Mouse (Mus musculus): ENCODE measurements around the gene Fam161a. TPM values are rescaled to one million over a fixed set of nuclear protein-coding genes. Genes with fewer than 3 reads are reported as not detected.

Gene Fam161a
- 1 to 10 TPM in 1 of 2 experiments, under 1 TPM in 1; 0.14 to 1.9 TPM for polyA plus RNA-seq (2017; shearing (Covaris generic))

GRCm38 (mm10) chr11:23007481-23008180, at the start of gene Fam161a:
Gene Fam161a, plus strand, starts transcription at chr11:23007531.

GRCm38 (mm10) chr11:22971835-22972709, 35.3 kb upstream of the Fam161a start, which contains the start of gene Zrsr1:
Gene Zrsr1, plus strand, starts transcription at chr11:22972005.

GRCm38 (mm10) chr11:22981984-22982757, 25.2 kb upstream of the Fam161a start, which contains the start of the genes Gm28048 and Commd1:
Gene Gm28048, minus strand, starts transcription at chr11:22982090.
Gene Commd1, minus strand, starts transcription at chr11:22982382.

GRCm38 (mm10) chr11:22990393-22991126, 16.8 kb upstream of the Fam161a start, which contains the start of gene Cct4:
Gene Cct4, plus strand, starts transcription at chr11:22990519.

Other genes starting within 250 kb of the Fam161a start
- gene B3gnt2, start 146.6 kb upstream of the Fam161a start, polyA plus RNA-seq (2017; shearing (Covaris generic)) = 10 to 100 TPM; 39.5 to 48.3 TPM
- 1 to 10 TPM; 4.1 to 4.3 TPM for gene Zrsr1, start 35.5 kb upstream of the Fam161a start, polyA plus RNA-seq (2017; shearing (Covaris generic))
- 100 to 1,000 TPM in 1 of 2 experiments, 10 to 100 TPM in 1; 96.1 to 111 TPM for gene Gm28048, start 25.4 kb upstream of the Fam161a start, polyA plus RNA-seq (2017; shearing (Covaris generic))
- 100 to 1,000 TPM; 103 to 114 TPM for gene Commd1, start 25.1 kb upstream of the Fam161a start, polyA plus RNA-seq (2017; shearing (Covaris generic))
- 100 to 1,000 TPM; 197 to 221 TPM for gene Cct4, start 17.0 kb upstream of the Fam161a start, polyA plus RNA-seq (2017; shearing (Covaris generic))
- gene Xpo1, start 248.5 kb downstream of the Fam161a start, polyA plus RNA-seq (2017; shearing (Covaris generic)) = 100 to 1,000 TPM in 1 of 2 experiments, 10 to 100 TPM in 1; 86.0 to 102 TPM